Mouse (Mus musculus): ENCODE measurements around the gene Cbr4. TPM values are rescaled to one million over a fixed set of nuclear protein-coding genes. Genes with fewer than 3 reads are reported as not detected.

Gene Cbr4
- total and polyA plus RNA-seq, 3 experiments, result 37.0 to 59.1 (median 40.2) TPM

DNA sequence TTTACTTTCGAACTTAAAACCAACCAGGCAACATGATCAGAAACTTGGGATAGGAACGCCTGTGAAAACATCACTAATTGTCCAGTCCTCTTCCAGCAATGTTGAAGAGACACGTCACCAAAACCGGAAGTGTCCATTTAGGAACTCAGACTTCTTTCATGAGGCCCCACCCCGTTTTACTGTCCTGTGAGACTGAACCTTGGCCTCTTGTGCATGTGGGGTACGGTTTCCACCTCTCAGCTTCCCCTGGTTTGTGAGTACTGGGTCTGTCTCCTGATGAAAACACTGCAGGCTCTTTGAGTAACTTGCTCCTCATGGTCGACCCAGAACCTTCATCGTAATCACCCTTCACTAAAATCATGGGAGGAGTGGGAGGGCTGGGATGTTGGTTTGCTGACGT lies 40.7 kb downstream of the Cbr4 start:
- H3K9ac ChIP-seq (ENCODE audit: insufficient read depth, low read depth), result no peak overlapping the region
- H3K4me3 ChIP-seq (replicated peaks in 1 of 3; ENCODE audit: low read depth in 2 of 3, low read length in 2 of 3, poor library complexity in 1 of 3), result no peak overlapping the region
- no peaks in the 10 kb centered on the region for H3K27me3 ChIP-seq (replicated peaks)
- DNase-seq (ENCODE audit: extremely low read depth), result no peak
- TF ChIP-seq MAZ (IDR thresholded peaks at IDR 0.05; ENCODE audit: low read depth, low read length), result no peak
- TF ChIP-seq TBP (conservative IDR thresholded peaks at IDR 0.05; ENCODE audit: low read depth, low read length), result no peak
- no peak for TF ChIP-seq KAT2A (IDR thresholded peaks at IDR 0.05; ENCODE audit: insufficient replicate concordance, low read length)
- no peak for TF ChIP-seq EP300 (IDR thresholded peaks at IDR 0.05; ENCODE audit: low read length)
- no peak for TF ChIP-seq NELFE (IDR thresholded peaks at IDR 0.05; ENCODE audit: low read depth, low read length)
- TF ChIP-seq POLR2AphosphoS2 (IDR thresholded peaks at IDR 0.05; ENCODE audit: low read depth, low read length), result no peak
- TF ChIP-seq RCOR1 (conservative IDR thresholded peaks at IDR 0.05; ENCODE audit: low read depth, low read length), result no peak
- TF ChIP-seq CHD2 (IDR thresholded peaks at IDR 0.05; ENCODE audit: low read length), result no peak
- no peak for TF ChIP-seq ZC3H11A (IDR thresholded peaks at IDR 0.05; ENCODE audit: low read depth, low read length)
- no peak for TF ChIP-seq IRF4 (IDR thresholded peaks at IDR 0.05; ENCODE audit: low read depth, low read length)
- TF ChIP-seq NRF1 (IDR thresholded peaks at IDR 0.05; ENCODE audit: low read depth, low read length), result no peak
- no peak for TF ChIP-seq MAFK (IDR thresholded peaks at IDR 0.05; ENCODE audit: insufficient replicate concordance, low read length)
- TF ChIP-seq TCF12 (IDR thresholded peaks at IDR 0.05; ENCODE audit: low read depth, low read length), result no peak
- no peak for TF ChIP-seq JUND (conservative IDR thresholded peaks at IDR 0.05; ENCODE audit: low read depth, low read length)
- no peak for TF ChIP-seq USF1 (IDR thresholded peaks at IDR 0.05; ENCODE audit: low read depth, low read length)
- no peak for TF ChIP-seq BHLHE40 (IDR thresholded peaks at IDR 0.05; ENCODE audit: low read depth, low read length)
- in situ Hi-C loops (cut with MboI; ENCODE audit: low pct_ligation_motif_present, low pct_unique_long_range_greater_than_20kb, low sequenced_read_pairs) (loop anchor here (5.0 kb wide), 1 partner anchor 344 kb away; no protein-coding TSS in a partner anchor), dilution Hi-C loops (cut with MboI; ENCODE audit: extremely low pct_ligation_motif_present, extremely low pct_unique_long_range_greater_than_20kb, low sequenced_read_pairs) (no loop called here)
- H3K4me1 ChIP-seq (ENCODE audit: control insufficient read depth in 1 of 2, insufficient read depth in 2 of 2), result 0 out of 4 replicates have a peak, but pooled peaks cover 0 to 4% of the 10 kb centered on the region in 2 experiments
- H3K27ac ChIP-seq (ENCODE audit: insufficient read depth, low read depth), result no peak overlapping the region
- H3K79me2 ChIP-seq (replicated peaks; ENCODE audit: control insufficient read depth, extremely low read depth, insufficient read depth, poor library complexity, severe bottlenecking), result no peaks in the 10 kb centered on the region
- peaks cover 0 to 36% of the 10 kb centered on the region in 2 experiments for H3K36me3 ChIP-seq (replicated peaks in 1 of 2; ENCODE audit: control insufficient read depth in 1 of 2, insufficient read depth in 1 of 2, low read length in 1 of 2)
- H3K9me3 ChIP-seq (replicated peaks; ENCODE audit: low read length), result no peaks in the 10 kb centered on the region
- H3K4me2 ChIP-seq (ENCODE audit: insufficient read depth, low read depth, poor library complexity, severe bottlenecking), result no peak overlapping the region

DNA sequence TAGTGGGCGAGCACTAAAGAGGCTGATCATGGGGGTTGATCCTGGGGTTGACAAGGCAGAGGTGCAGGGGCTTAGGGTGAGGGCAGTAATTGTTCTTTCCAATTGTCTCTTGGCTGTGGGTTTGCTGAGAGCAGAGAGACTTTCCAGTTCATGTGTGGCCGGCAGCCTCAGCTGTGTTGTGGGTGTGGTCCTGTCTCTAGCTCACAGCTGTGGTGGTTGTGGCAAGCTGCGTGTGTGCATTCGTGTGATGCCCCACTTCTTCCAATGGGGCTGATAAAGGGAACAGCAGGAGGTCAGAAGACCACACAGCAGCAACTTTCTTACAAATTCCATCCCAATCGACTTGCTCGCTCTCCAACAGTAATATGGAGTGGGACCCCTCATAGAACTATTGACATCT lies 41.1 kb downstream of the Cbr4 start:
- Histone ChIP-seq H3K4me2 (ENCODE audit: insufficient read depth, low read depth, poor library complexity, severe bottlenecking) (no peak overlapping the region), H3K79me2 (replicated peaks; ENCODE audit: control insufficient read depth, extremely low read depth, insufficient read depth, poor library complexity, severe bottlenecking) (no peaks in the 10 kb centered on the region), H3K4me1 (ENCODE audit: control insufficient read depth in 1 of 2, insufficient read depth in 2 of 2) (0 out of 4 replicates have a peak, but pooled peaks cover 0 to 4% of the 10 kb centered on the region in 2 experiments), H3K27me3 (replicated peaks) (no peaks in the 10 kb centered on the region), H3K9me3 (replicated peaks; ENCODE audit: low read length) (no peaks in the 10 kb centered on the region), H3K9ac (ENCODE audit: insufficient read depth, low read depth) (no peak overlapping the region), H3K4me3 (replicated peaks in 1 of 3; ENCODE audit: low read depth in 2 of 3, low read length in 2 of 3, poor library complexity in 1 of 3) (no peak overlapping the region), H3K36me3 (replicated peaks in 1 of 2; ENCODE audit: control insufficient read depth in 1 of 2, insufficient read depth in 1 of 2, low read length in 1 of 2) (peaks cover 0 to 36% of the 10 kb centered on the region in 2 experiments), H3K27ac (ENCODE audit: insufficient read depth, low read depth) (no peak overlapping the region)
- TF ChIP-seq NELFE (IDR thresholded peaks at IDR 0.05; ENCODE audit: low read depth, low read length), result no peak
- no peak for TF ChIP-seq CHD1 (IDR thresholded peaks at IDR 0.05; ENCODE audit: low read depth, low read length)
- no peak for TF ChIP-seq GABPA (IDR thresholded peaks at IDR 0.05; ENCODE audit: insufficient replicate concordance, low read depth, low read length)
- TF ChIP-seq MYC (IDR thresholded peaks at IDR 0.05; ENCODE audit: low read depth, low read length), result no peak
- no peak for TF ChIP-seq KAT2A (IDR thresholded peaks at IDR 0.05; ENCODE audit: insufficient replicate concordance, low read length)
- TF ChIP-seq ZKSCAN1 (IDR thresholded peaks at IDR 0.05; ENCODE audit: borderline replicate concordance, low read depth, low read length), result no peak
- no peak for TF ChIP-seq RCOR1 (conservative IDR thresholded peaks at IDR 0.05; ENCODE audit: low read depth, low read length)
- TF ChIP-seq PAX5 (IDR thresholded peaks at IDR 0.05; ENCODE audit: low read length), result no peak
- TF ChIP-seq UBTF (IDR thresholded peaks at IDR 0.05; ENCODE audit: low read depth, low read length), result no peak
- TF ChIP-seq ETS1 (conservative IDR thresholded peaks at IDR 0.05; ENCODE audit: low read depth, low read length), result no peak
- TF ChIP-seq POLR2AphosphoS2 (IDR thresholded peaks at IDR 0.05; ENCODE audit: low read depth, low read length), result no peak
- dilution Hi-C loops (cut with MboI; ENCODE audit: extremely low pct_ligation_motif_present, extremely low pct_unique_long_range_greater_than_20kb, low sequenced_read_pairs) (no loop called here), in situ Hi-C loops (cut with MboI; ENCODE audit: low pct_ligation_motif_present, low pct_unique_long_range_greater_than_20kb, low sequenced_read_pairs) (loop anchor here (5.0 kb wide), 1 partner anchor 344 kb away; no protein-coding TSS in a partner anchor)
- DNase-seq (ENCODE audit: extremely low read depth), result no peak

All from CH12.LX (cell line).